Mouse (Mus musculus): ENCODE measurements around the gene Rasgrp1.

DNA sequence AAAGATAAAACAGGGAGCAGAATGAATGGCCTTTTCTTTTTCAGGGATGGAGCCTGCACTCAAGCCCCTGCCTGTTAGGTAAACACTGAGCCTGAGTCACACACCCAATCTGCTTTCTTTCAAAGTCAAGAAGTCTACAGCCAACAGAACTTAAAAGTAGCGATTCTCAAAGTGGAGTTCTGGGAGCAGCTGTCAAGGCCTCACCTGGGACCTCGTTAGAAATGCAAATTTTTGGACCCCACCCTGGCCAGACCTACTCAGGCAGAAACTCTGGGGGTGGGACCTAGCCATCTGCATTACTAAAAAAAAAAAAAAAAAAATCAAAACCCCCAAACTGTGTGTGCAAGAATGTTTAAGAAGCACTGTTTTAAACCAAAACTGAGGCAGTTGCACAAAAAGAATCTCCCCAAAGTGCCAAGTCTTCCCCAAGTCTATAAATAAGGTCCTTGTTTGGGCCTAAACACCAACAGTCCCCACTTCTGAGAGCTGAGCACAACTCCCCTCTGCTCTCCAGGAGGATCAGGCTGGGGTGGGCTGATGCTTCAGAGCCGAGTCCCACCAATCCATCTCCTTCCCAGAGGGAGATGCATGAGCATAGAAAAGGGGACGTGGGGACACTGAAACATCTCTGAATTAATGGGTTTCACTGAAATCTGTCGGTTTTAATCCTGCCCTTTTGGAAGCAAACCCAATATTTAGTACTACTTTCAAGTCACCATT is 5.7 kb downstream of the Rasgrp1 start:
- TF ChIP-seq CTCF (IDR thresholded peaks at IDR 0.05; ENCODE audit: low read depth) (no peak), EP300 (optimal IDR thresholded peaks at IDR 0.05) (no peak)

All from stomach, postnatal 0 days (tissue).